In genomic region chr2:5395873-5396272, GRCm38 (mm10) we compare ENCODE assay signal across 21 mouse cellular contexts.
"Had no signal": no experiment of that assay in that cellular context is flagged by ENCODE, and none has a peak within 500 bp of the region (broad histone marks: within the 10 kb centered on the region; RNA-seq: fewer than 3 reads in every experiment).

No protein-coding gene starts in this region.

- H3K27ac ChIP-seq: gastrocnemius, adult 2 months; heart, embryonic 10.5 days; hindbrain, embryonic 10.5 days; hindbrain, embryonic 14.5 days; intestine, embryonic 15.5 days; limb, embryonic 13.5 days; limb, embryonic 15.5 days; liver, embryonic 12.5 days; liver, embryonic 14.5 days had no signal

- H3K27me3 ChIP-seq: heart, embryonic 12.5 days; intestine, embryonic 15.5 days; limb, embryonic 13.5 days; limb, embryonic 15.5 days; liver, embryonic 12.5 days had no signal

- H3K4me3 ChIP-seq: gastrocnemius, adult 2 months; heart, embryonic 10.5 days; heart, embryonic 12.5 days; hindbrain, embryonic 10.5 days; intestine, embryonic 15.5 days; limb, embryonic 13.5 days; limb, embryonic 15.5 days; liver, embryonic 12.5 days had no signal

- ATAC-seq: inflammation-experienced regulatory T-cells, adult 6 months; intestine, embryonic 15.5 days; intestine, postnatal 0 days; liver, embryonic 12.5 days had no signal

- H3K4me1 ChIP-seq: heart, embryonic 10.5 days; heart, embryonic 12.5 days; hindbrain, embryonic 10.5 days; intestine, embryonic 15.5 days; liver, embryonic 12.5 days had no signal

- H3K36me3 ChIP-seq: heart, embryonic 10.5 days; heart, embryonic 12.5 days; hindbrain, embryonic 10.5 days; intestine, embryonic 15.5 days; limb, embryonic 13.5 days; limb, embryonic 15.5 days; liver, embryonic 12.5 days had no signal

- H3K4me2 ChIP-seq: heart, embryonic 12.5 days; hindbrain, embryonic 14.5 days; intestine, embryonic 15.5 days; limb, embryonic 13.5 days; limb, embryonic 15.5 days; liver, embryonic 12.5 days had no signal

- DNase-seq: gastrocnemius, adult 2 months; gastrocnemius, postnatal 10 days; gastrocnemius, postnatal 25 days; heart, adult 18-20 months; kidney, adult 18-20 months; kidney, adult 8-10 months; kidney, postnatal 25 days; layer of hippocampus, adult 9-11 months; layer of hippocampus, postnatal 36 days; left cerebral cortex, postnatal 4 days had no signal

- H3K9me3 ChIP-seq: heart, embryonic 10.5 days; heart, embryonic 12.5 days; hindbrain, embryonic 10.5 days; intestine, embryonic 15.5 days; limb, embryonic 13.5 days; limb, embryonic 15.5 days; liver, embryonic 12.5 days had no signal

- H3K9ac ChIP-seq: heart, embryonic 12.5 days; hindbrain, embryonic 14.5 days; intestine, embryonic 15.5 days; limb, embryonic 13.5 days; limb, embryonic 15.5 days; liver, embryonic 12.5 days; liver, embryonic 14.5 days had no signal
